Mouse (Mus musculus) embryonic facial prominence, embryonic 13.5 days (tissue): ENCODE data around the gene Memo1. TPM values are rescaled to one million over a fixed set of nuclear protein-coding genes. Genes with fewer than 3 reads are reported as not detected.
"Not testable (repeated sequence)": the region's sequence is repeated elsewhere in the genome, so short reads cannot be mapped to it uniquely, and the experiment has no call there.

Experiments
- ATAC-seq: fragments of 200-750 bp; cut with Nextera tagmentation; 2 replicates; pipeline ENCODE4 v1.8.0; 2017; ENCODE audit warnings: low read depth; ENCODE audit not compliant: insufficient number of reproducible peaks, insufficient read depth, low FRiP score, low TSS enrichment
- H3K27ac ChIP-seq: fragments of 300-500 bp; sonication (generic); 2 replicates; pipeline ENCODE4 v1.5.1; 2015; ENCODE audit warnings: moderate library complexity, mild to moderate bottlenecking, inconsistent platforms
- H3K27me3 ChIP-seq: fragments of 300-500 bp; sonication (generic); 2 replicates; pipeline ENCODE4 v1.6.1; 2015; ENCODE audit warnings: mild to moderate bottlenecking, inconsistent platforms
- H3K36me3 ChIP-seq: fragments of 300-500 bp; sonication (generic); 2 replicates; pipeline ENCODE4 v1.6.1; 2015; ENCODE audit warnings: mild to moderate bottlenecking, inconsistent platforms
- H3K4me1 ChIP-seq: fragments of 300-500 bp; sonication (generic); 2 replicates; pipeline ENCODE4 v1.6.1; 2015; ENCODE audit warnings: inconsistent platforms
- H3K4me2 ChIP-seq: fragments of 300-500 bp; sonication (generic); 2 replicates; pipeline ENCODE4 v1.6.1; 2015; ENCODE audit warnings: moderate library complexity, mild to moderate bottlenecking, inconsistent platforms
- H3K4me3 ChIP-seq: fragments of 300-500 bp; sonication (generic); 2 replicates; pipeline ENCODE4 v1.5.1; 2015; ENCODE audit warnings: mild to moderate bottlenecking, inconsistent platforms
- H3K9ac ChIP-seq: fragments of 300-500 bp; sonication (generic); 2 replicates; pipeline ENCODE4 v1.6.1; 2015; ENCODE audit warnings: mild to moderate bottlenecking, inconsistent platforms
- H3K9me3 ChIP-seq: fragments of 300-500 bp; sonication (generic); 2 replicates; pipeline ENCODE4 v1.6.1; 2016; ENCODE audit warnings: inconsistent platforms
- WGBS: fragments of 180-500 bp; shearing (Covaris S2); methylation state at CpG from one replicate; pipeline ENCODE4 v1.1.7; 2015; ENCODE audit warnings: mixed read lengths; 5-methylcytosine and 5-hydroxymethylcytosine counted together
- polyA plus RNA-seq: library from polyadenylated mRNA; unstranded; fragments of >200 nt; fragmentation: Nextera tagmentation; extraction: Ambion mirVana; gene quantifications from 2 replicates; pipeline ENCODE4 v1.2.1, GENCODE M21; 2015

Gene Memo1
- 80.3 and 85.8 TPM in 2 replicates for polyA plus RNA-seq

DNA sequence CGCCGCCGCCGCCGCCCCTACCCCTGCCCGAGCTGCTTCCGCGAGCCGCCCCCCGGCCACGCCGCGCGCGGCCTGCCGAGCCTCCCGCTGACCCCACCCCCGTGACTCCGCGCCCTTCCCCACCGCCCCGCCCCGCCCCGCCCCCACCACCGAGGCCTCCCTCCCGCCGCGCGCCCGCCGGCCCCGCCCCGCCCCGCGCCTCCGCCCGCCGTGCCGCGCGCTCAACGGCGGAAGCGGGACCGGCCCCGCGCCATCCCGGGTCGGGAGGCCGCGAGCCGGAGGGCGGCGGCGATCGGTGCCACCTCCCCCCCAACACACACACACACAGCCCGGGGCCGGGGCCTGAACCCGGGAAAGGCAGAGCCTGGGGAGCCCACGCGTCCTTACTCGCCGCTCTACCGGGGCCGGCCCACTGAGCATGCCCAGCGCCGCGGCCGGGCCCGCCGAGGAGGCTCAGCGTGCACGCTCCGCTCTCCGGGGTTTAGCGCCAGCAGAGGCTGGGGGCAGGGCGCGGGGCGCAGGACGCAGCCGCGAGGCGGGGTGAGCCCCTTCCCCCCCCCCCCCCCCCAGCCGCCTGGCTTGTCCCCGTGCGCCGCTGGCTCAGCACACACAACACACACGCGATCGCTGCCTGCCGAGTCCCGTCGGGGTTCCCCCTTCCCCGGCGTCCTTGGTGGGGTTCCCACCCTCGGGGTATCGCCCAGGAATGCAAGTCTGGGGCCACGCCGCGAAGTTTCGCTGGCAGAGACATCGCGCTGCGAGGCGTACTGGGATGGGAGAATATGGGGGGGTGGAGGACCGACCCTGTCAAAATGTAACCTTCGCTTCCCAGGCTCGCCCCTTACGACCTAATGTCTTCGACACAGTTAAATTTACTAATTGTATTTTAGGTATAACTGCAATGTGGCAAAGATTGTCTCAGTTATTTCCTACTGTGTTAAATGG is at the start of gene Memo1:
Gene Memo1, minus strand, starts transcription at position 496 of the 945 bp plus-strand sequence.
- H3K27me3 ChIP-seq = no peaks in the 10 kb centered on the region
- H3K9ac ChIP-seq = peak within 1 kb of the TSS; percentile 93
- H3K4me1 ChIP-seq = peaks cover 17% of the 10 kb centered on the region
- peak within 1 kb of the TSS; percentile 99 for H3K27ac ChIP-seq
- 1% methylated on average over 50 of the region's 110 CpGs for whole genome bisulfite sequencing
- peak within 1 kb of the TSS; percentile 73 for H3K4me2 ChIP-seq
- no peaks in the 10 kb centered on the region for H3K9me3 ChIP-seq
- peaks cover 14% of the 10 kb centered on the region for H3K36me3 ChIP-seq
- peak; percentile 92 for ATAC-seq
- H3K4me3 ChIP-seq = peak within 1 kb of the TSS; percentile 90

DNA sequence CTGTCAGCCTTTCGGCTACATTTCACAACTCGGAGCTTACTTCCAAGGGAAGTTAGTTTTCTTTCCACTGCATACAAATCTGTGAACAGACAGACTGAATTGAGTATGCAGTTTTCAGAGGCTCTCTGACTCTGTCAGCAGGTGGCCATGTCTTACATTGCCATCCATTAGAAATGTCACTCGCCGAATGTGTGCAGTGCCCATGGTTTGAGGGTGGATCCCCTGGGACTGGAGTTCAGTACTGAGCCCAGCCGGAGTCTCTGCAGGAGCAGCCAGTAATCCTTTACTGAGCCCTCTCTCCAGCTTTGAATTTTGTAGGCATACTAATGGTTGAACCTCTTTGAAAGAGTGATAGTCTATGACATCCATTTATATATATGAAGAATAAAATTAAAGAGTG is 45.8 kb upstream of the Memo1 start:
- peak overlapping the region; percentile 97; the same call in 1 of the 2 replicates for H3K4me3 ChIP-seq
- H3K9ac ChIP-seq = no peak overlapping the region; the same call in 1 of the 2 replicates
- H3K9me3 ChIP-seq = no peaks in the 10 kb centered on the region
- no peak for ATAC-seq
- H3K27ac ChIP-seq = no peak overlapping the region
- H3K4me1 ChIP-seq = peaks cover 32% of the 10 kb centered on the region
- WGBS = 61% methylated on average over 5 of the region's 5 CpGs
- no peaks in the 10 kb centered on the region for H3K27me3 ChIP-seq
- H3K36me3 ChIP-seq = peaks cover 12% of the 10 kb centered on the region
- peak overlapping the region; percentile 78 for H3K4me2 ChIP-seq

DNA sequence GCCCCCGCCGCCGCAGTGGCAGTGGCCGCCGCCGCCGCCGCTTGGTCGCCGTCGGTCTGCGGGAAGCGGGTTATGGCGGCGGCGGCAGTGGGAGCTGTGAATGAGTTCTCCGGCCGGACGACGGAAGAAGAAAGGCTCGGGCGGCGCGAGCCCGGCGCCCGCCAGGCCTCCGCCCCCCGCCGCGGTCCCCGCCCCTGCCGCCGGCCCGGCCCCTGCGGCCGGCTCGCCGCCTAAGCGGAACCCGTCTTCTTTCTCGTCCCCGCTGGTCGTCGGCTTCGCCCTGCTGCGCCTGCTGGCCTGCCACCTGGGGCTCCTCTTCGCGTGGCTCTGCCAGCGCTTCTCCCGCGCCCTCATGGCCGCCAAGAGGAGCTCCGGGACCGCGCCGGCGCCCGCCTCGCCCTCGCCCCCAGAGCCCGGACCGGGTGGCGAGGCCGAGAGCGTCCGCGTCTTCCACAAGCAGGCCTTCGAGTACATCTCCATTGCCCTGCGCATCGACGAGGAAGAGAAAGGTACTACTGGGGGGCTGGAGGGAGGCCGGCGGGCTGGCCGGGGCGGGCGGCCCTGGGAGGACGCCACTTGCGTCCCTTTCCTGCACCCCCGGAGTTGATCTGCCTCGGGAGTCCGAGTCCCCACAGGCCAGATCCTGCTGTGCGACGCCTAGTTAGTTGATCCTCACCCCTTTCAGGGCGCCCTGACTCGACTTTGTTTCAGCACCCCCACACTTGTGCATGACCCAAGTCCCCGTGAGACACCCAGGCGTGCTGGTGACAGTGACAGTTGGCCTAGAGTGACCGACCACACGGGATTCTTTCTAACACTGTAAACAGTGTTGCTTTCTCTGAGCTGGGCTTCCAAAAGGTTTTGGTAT is 43.9 kb upstream of the Memo1 start, which contains the start of gene Spast:
Gene Spast, plus strand, starts transcription at position 51 of the 868 bp plus-strand sequence.
- Histone ChIP-seq H3K9me3 (no peaks in the 10 kb centered on the region), H3K9ac (peak within 1 kb of the TSS; percentile 96), H3K27ac (peak within 1 kb of the TSS; percentile 96), H3K4me3 (peak within 1 kb of the TSS; percentile 97), H3K36me3 (peaks cover 6% of the 10 kb centered on the region), H3K4me2 (peak within 1 kb of the TSS; percentile 78), H3K27me3 (no peaks in the 10 kb centered on the region), H3K4me1 (peaks cover 32% of the 10 kb centered on the region)
- WGBS = under 1% methylated on average over 46 of the region's 90 CpGs
- ATAC-seq = peak; percentile 76

DNA sequence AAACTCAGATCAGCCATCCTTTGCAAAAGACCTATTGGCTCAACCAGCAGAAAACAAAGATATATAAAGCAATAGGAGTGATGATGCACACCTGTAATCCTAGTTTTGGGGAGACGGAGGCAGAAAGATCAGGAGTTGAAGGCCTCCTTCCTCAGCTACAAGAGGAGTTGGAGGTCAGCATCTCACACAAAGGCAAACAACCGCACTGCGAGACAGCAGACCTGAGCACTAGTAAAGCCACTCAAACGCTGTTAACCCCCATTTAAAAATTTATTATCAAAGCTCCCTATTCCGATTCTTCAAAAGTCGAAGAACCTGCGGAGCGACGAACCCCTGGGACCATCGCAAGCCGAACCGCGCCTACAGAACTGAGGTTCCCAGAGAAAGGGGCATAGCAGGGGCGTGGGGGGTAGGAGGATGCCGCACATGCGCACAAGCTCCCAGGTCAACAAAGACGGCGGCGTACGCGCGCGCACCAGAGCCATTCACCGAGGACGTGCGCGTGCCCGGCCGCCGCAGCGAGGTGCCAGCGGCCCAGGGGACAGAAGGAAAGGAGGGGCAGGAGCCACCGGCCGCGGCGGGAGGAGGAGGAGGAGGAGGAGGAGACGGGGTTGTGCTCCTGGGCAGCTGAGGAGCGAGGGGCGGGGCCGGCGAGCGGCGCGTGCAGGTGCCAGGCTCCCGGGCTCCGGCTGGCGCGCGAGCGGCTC is 43.1 kb upstream of the Memo1 start:
- Histone ChIP-seq H3K4me2 (peak overlapping the region; percentile 78), H3K9ac (peak overlapping the region; percentile 96), H3K4me3 (peak overlapping the region; percentile 97), H3K27ac (peak overlapping the region; percentile 96), H3K27me3 (no peaks in the 10 kb centered on the region), H3K36me3 (no peaks in the 10 kb centered on the region), H3K4me1 (peaks cover 32% of the 10 kb centered on the region), H3K9me3 (no peaks in the 10 kb centered on the region)
- WGBS = under 1% methylated on average over 48 of the region's 50 CpGs
- peak; percentile 88 for ATAC-seq

DNA sequence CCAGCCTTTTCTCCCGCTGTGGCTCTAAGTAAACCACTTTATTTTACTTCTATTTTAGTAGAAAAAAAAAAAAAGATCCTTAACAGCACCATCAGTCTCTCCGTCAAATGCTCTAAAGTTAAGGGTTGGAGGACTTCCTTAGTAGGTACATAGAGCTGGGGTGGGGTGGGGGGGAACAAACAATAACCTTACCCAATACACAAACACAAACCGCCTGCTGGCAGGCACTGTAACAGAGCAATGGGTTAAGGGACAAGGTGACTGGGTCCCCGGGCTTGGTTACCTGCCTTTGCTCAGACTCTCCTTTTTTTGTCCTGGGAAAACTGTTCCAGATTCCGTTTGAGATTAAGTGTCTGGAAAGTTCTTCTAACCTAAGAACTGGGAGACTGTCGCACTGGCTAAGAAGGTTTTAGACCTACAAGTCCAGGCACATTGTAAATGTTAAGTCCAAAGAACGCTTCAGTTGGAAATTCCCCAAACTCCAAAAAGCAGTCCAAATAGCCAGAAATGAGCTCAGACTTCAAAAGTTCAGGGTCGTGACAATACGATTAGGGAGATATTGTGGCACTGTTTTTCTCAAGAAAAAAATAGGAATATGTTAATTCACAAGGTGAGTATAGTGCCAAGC is 35.8 kb upstream of the Memo1 start:
- no peak overlapping the region for H3K4me3 ChIP-seq
- 73% methylated on average over 9 of the region's 9 CpGs for WGBS
- no peak overlapping the region for H3K4me2 ChIP-seq
- no peaks in the 10 kb centered on the region for H3K9me3 ChIP-seq
- no peak overlapping the region for H3K9ac ChIP-seq
- no peaks in the 10 kb centered on the region for H3K27me3 ChIP-seq
- H3K27ac ChIP-seq = no peak overlapping the region
- H3K36me3 ChIP-seq = no peaks in the 10 kb centered on the region
- H3K4me1 ChIP-seq = no peaks in the 10 kb centered on the region
- ATAC-seq = no peak

DNA sequence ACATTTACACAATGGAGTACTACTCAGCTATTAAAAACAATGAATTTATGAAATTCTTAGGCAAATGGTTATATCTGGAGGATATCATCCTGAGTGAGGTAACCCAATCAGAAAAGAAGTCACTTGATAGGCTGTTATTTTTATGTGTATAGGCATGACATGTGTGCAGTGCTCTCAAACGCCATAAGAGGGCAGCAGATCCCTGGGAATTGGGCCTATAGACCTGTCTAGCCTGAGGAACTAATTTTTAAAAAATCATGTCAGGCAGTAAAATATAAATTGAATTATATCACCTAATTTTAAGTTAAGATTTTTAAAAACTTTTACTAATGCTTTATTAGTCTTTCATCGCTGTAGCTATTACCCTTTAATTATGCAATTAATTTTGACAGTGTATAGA is 32.8 kb upstream of the Memo1 start:
- 38% methylated on average over 2 of the region's 2 CpGs for WGBS
- not testable (repeated sequence) for H3K4me2 ChIP-seq, H3K4me3 ChIP-seq, ATAC-seq, H3K9me3 ChIP-seq, H3K36me3 ChIP-seq, H3K9ac ChIP-seq, H3K4me1 ChIP-seq, H3K27ac ChIP-seq, H3K27me3 ChIP-seq

DNA sequence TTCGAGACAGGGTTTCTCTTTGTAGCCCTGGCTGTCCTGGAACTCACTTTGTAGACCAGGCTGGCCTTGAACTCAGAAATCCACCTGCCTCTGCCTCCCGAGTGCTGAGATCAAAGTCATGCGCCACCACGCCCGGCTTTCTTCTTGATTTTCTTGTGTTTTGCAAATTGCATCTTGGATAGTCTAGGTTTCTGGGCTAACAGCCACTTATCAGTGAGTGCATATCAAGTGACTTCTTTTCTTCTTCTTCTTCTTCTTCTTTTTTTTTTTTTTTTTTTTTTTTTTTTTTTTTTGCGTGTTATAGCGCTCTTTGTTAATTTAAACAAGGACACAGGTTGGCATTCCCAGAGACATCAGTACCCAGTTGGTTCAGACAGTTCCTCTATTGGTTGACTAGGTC is 31.9 kb upstream of the Memo1 start:
- WGBS = 81% methylated on average over 7 of the region's 7 CpGs
- H3K27ac ChIP-seq, H3K27me3 ChIP-seq, H3K4me3 ChIP-seq, ATAC-seq, H3K36me3 ChIP-seq, H3K4me2 ChIP-seq, H3K9me3 ChIP-seq, H3K4me1 ChIP-seq, H3K9ac ChIP-seq: not testable (repeated sequence)

DNA sequence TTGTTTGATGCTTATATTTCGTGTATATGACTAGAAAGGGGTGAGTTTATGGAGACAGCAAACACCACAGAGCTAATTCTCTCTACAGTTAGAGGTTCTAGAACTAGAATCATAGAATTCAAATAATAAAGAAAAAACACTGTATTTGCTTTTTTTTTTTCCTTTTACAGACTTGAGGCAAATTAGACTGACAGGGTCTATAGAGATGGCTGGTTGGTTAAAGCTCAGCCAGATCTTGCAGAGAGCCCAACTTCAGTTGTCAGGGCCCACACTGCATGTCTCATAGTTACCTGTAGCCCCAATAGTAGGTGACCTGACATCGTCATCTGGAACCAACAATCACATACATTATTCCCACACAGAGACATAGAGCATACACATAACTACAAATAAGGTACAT is 28.5 kb upstream of the Memo1 start, which contains the start of gene Dpy30:
Gene Dpy30, minus strand, starts transcription at position 101 of the 400 bp plus-strand sequence.
- H3K9ac ChIP-seq = no peak within 1 kb of the TSS
- no peak for ATAC-seq
- H3K27ac ChIP-seq = no peak within 1 kb of the TSS
- no peak within 1 kb of the TSS for H3K4me3 ChIP-seq
- no peaks in the 10 kb centered on the region for H3K4me1 ChIP-seq
- no peaks in the 10 kb centered on the region for H3K27me3 ChIP-seq
- H3K9me3 ChIP-seq = no peaks in the 10 kb centered on the region
- H3K36me3 ChIP-seq = no peaks in the 10 kb centered on the region
- H3K4me2 ChIP-seq = no peak within 1 kb of the TSS
- 73% methylated on average over 2 of the region's 2 CpGs for WGBS

DNA sequence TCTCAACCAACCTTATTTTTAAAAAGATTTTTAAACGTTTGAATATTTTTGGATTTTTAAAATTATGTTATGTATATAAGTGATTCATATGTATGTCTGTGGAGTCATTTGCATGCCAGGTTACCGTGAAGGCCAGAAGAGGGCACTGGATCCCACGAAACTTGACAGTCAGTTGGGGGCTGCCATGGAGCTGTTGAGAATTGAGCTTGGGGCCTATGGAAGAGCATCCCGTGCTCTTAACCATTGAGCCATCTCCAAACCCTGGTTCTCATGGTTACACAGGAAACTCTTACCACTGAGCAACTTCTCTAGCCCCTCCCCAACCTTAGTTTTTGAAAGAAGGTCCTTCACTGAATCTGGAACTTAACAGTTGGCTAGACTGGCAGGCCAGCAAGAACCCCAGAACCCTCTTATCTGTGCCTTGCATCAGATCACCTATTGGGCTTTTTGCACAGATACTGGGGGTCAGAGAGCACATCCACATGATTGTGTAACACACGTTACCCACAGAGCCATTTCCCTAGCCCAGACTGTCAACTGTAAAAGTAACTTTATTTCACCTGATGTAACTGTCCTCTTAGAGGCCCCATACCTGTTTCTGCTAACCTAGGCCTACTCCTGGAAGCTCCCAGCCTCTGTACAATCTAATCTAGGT is 27.2 kb upstream of the Memo1 start:
- H3K9ac ChIP-seq = no peak overlapping the region
- H3K4me3 ChIP-seq = no peak overlapping the region
- no peaks in the 10 kb centered on the region for H3K36me3 ChIP-seq
- H3K9me3 ChIP-seq = no peaks in the 10 kb centered on the region
- H3K4me2 ChIP-seq = no peak overlapping the region
- no peaks in the 10 kb centered on the region for H3K4me1 ChIP-seq
- WGBS = 51% methylated on average over 5 of the region's 5 CpGs
- H3K27me3 ChIP-seq = no peaks in the 10 kb centered on the region
- no peak for ATAC-seq
- no peak overlapping the region for H3K27ac ChIP-seq

DNA sequence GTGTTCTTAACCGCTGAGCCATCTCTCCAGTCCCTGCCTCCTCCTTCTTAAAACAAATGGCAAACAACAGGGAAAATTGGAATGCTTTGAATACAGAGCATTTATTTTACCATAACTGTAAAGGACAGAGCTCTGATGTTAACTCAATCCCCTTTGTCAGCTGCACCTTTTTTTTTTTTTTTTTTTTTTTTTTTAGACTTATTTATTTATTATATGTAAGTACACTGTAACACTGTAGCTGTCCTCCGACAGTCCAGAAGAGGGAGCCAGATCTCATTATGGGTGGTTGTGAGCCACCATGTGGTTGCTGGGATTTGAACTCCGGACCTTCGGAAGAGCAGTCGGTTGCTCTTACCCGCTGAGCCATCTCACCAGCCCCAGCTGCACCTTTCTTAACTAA is 23.4 kb upstream of the Memo1 start:
- WGBS = 94% methylated on average over 6 of the region's 6 CpGs

More for the DNA sequence above, 23.4 kb upstream of the Memo1 start:
- H3K27ac ChIP-seq = no peak overlapping the region
- H3K4me1 ChIP-seq = peaks cover 14% of the 10 kb centered on the region
- no peak overlapping the region for H3K4me2 ChIP-seq
- no peaks in the 10 kb centered on the region for H3K9me3 ChIP-seq
- H3K36me3 ChIP-seq = peaks cover 6% of the 10 kb centered on the region
- ATAC-seq = no peak
- H3K9ac ChIP-seq = no peak overlapping the region
- no peak overlapping the region for H3K4me3 ChIP-seq
- no peaks in the 10 kb centered on the region for H3K27me3 ChIP-seq
